Mouse (Mus musculus): ENCODE measurements at regions not wholly inside any gene's neighbourhood (a gene's known extent, or its start where the extent isn't known, plus 50 kb on each side); places are given as distances from the start of the nearest gene placed in this dataset.

GRCm38 (mm10) chr14:58663946-58664345 is 478.7 kb downstream of the 1700129C05Rik start:
- TF ChIP-seq CTCF (IDR thresholded peaks at IDR 0.05; ENCODE audit: extremely low read depth, insufficient read depth, low read length) = no peak
- TF ChIP-seq POLR2A (IDR thresholded peaks at IDR 0.05; ENCODE audit: extremely low read depth, insufficient read depth, low read length) = no peak
- no peaks in the 10 kb centered on the region for H3K4me1 ChIP-seq (ENCODE audit: control insufficient read depth, insufficient read depth, low read length)
- no peak overlapping the region for H3K4me3 ChIP-seq (ENCODE audit: insufficient read depth, low read length)
- H3K27ac ChIP-seq (ENCODE audit: insufficient read depth, low read length) = no peak overlapping the region

GRCm38 (mm10) chr14:58662601-58663000 is 480.1 kb downstream of the 1700129C05Rik start:
- Histone ChIP-seq H3K4me3 (ENCODE audit: insufficient read depth, low read length) (no peak overlapping the region), H3K4me1 (ENCODE audit: control insufficient read depth, insufficient read depth, low read length) (no peaks in the 10 kb centered on the region), H3K27ac (ENCODE audit: insufficient read depth, low read length) (no peak overlapping the region)
- TF ChIP-seq CTCF (IDR thresholded peaks at IDR 0.05; ENCODE audit: extremely low read depth, insufficient read depth, low read length) (no peak), POLR2A (IDR thresholded peaks at IDR 0.05; ENCODE audit: extremely low read depth, insufficient read depth, low read length) (no peak)

DNA sequence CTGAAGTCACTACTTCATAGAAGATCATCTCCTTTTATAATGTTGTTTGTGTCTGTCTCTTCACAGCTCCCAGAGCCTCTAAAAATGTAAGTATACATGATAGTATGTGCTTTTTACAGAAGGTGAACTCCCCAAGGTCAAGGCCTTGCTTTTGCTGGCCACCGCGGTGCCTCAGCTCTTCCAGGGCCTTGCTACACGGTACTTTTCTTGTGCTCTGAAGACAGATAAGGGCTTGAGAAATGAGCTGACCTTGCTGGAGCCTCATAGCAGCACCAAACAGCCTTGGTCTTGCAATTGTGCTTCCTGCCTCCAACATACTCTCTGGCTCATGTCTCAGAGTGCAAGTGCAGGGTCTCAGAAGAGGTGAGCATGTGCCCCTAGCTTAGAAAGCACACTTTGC is 481.3 kb downstream of the 1700129C05Rik start:
- Histone ChIP-seq H3K27ac (ENCODE audit: insufficient read depth, low read length) (no peak overlapping the region), H3K4me1 (ENCODE audit: control insufficient read depth, insufficient read depth, low read length) (no peaks in the 10 kb centered on the region), H3K4me3 (ENCODE audit: insufficient read depth, low read length) (no peak overlapping the region)
- TF ChIP-seq POLR2A (IDR thresholded peaks at IDR 0.05; ENCODE audit: extremely low read depth, insufficient read depth, low read length) (no peak), CTCF (IDR thresholded peaks at IDR 0.05; ENCODE audit: extremely low read depth, insufficient read depth, low read length) (no peak)

DNA sequence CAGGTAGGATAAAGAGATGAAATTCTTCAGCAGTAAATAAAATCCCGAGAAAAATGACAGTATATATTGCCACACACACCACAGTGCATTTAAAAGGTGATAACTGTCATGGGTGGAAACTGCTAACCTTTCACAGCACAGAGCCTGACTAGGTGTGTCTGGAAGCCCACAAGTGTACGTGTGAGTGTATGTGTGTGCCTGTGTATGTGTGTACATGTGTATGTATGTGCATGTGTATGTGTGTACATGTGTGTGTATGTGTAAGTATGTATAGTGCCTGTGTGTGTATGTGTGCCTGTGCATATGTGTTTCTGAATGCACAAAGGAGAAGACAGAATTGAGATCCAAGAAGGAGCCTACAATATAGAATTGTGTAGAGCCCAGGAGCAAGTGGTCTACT is 485.4 kb downstream of the 1700129C05Rik start:
- H3K27ac ChIP-seq (ENCODE audit: insufficient read depth, low read length) = no peak overlapping the region
- TF ChIP-seq CTCF (IDR thresholded peaks at IDR 0.05; ENCODE audit: extremely low read depth, insufficient read depth, low read length) (no peak), POLR2A (IDR thresholded peaks at IDR 0.05; ENCODE audit: extremely low read depth, insufficient read depth, low read length) (no peak)
- H3K4me3 ChIP-seq (ENCODE audit: insufficient read depth, low read length) = no peak overlapping the region
- H3K4me1 ChIP-seq (ENCODE audit: control insufficient read depth, insufficient read depth, low read length) = no peaks in the 10 kb centered on the region

DNA sequence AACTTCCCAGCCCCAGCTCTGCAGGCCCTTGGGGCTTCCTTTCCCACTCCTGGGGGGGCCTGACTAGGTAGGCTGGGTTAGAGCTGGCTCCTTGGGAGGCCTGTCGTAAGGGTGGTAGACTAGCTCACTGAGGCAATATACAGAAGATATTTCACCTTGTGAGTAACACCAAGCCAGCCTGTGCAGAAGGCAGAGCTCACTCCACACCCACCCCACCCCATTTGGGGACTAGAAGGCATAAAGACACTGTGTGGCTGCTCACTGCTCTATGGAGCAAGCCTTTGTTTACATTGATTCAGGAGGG is 485.8 kb downstream of the 1700129C05Rik start:
- Histone ChIP-seq H3K27ac (ENCODE audit: insufficient read depth, low read length) (no peak overlapping the region), H3K4me1 (ENCODE audit: control insufficient read depth, insufficient read depth, low read length) (no peaks in the 10 kb centered on the region), H3K4me3 (ENCODE audit: insufficient read depth, low read length) (no peak overlapping the region)
- no peak for TF ChIP-seq POLR2A (IDR thresholded peaks at IDR 0.05; ENCODE audit: extremely low read depth, insufficient read depth, low read length)
- TF ChIP-seq CTCF (IDR thresholded peaks at IDR 0.05; ENCODE audit: extremely low read depth, insufficient read depth, low read length) = no peak

DNA sequence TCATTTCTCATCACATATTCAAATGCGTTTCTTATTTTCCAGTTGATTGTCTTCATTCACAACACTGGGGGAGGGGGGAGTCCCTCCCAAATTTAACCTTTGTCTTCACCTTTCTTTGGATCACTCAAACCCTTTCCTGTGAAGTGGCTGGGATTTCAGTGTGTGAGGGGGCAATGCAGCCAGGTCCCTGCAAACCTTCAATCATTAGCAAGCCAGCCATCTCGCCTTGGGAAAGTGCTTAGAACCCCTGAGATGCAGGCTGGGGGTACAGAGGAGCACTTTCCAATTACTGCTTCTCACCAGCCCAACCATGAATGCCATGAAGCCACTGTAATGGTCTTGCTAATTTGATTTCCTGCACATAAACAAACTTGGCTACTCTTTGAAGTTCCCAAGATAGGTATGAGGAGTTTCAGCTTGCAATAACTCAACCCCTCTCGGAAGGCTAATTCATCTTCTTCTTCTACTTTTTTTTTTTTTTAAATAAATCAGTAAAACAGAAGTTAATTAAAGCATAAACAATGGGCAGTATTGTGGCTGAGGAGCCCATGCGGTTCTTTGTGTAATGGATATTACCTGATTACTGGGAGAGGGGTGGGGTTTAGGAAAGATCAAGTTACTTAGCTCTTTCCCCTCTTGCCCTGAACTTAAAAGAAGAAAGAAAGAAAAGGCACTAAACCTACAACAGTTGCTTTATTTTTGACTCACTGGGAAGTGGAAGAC is 486.3 kb downstream of the 1700129C05Rik start:
- TF ChIP-seq CTCF (IDR thresholded peaks at IDR 0.05; ENCODE audit: extremely low read depth, insufficient read depth, low read length) (no peak), POLR2A (IDR thresholded peaks at IDR 0.05; ENCODE audit: extremely low read depth, insufficient read depth, low read length) (no peak)
- Histone ChIP-seq H3K4me3 (ENCODE audit: insufficient read depth, low read length) (no peak overlapping the region), H3K27ac (ENCODE audit: insufficient read depth, low read length) (no peak overlapping the region), H3K4me1 (ENCODE audit: control insufficient read depth, insufficient read depth, low read length) (no peaks in the 10 kb centered on the region)

DNA sequence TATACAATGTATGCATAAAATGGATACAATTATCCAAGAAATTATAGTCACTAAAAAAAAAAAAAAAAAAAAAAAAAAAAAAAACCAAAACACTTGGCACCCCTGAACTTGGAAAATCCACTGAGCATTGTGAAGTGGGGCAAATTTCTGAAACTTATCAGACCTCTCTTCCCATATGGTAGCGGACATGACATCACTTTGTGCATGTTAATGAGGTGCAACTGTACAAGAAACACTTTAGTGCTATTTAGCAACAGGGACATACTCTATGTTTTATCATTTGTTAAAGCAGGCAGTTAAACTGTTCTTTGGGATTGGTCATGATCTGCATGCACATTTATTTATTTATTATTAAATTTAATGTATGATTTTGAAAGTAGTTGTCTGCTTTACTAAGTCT is 489.7 kb downstream of the 1700129C05Rik start:
- H3K4me1 ChIP-seq (ENCODE audit: control insufficient read depth, insufficient read depth, low read length) = no peaks in the 10 kb centered on the region
- TF ChIP-seq POLR2A (IDR thresholded peaks at IDR 0.05; ENCODE audit: extremely low read depth, insufficient read depth, low read length) (no peak), CTCF (IDR thresholded peaks at IDR 0.05; ENCODE audit: extremely low read depth, insufficient read depth, low read length) (no peak)
- H3K27ac ChIP-seq (ENCODE audit: insufficient read depth, low read length) = no peak overlapping the region
- H3K4me3 ChIP-seq (ENCODE audit: insufficient read depth, low read length) = no peak overlapping the region

DNA sequence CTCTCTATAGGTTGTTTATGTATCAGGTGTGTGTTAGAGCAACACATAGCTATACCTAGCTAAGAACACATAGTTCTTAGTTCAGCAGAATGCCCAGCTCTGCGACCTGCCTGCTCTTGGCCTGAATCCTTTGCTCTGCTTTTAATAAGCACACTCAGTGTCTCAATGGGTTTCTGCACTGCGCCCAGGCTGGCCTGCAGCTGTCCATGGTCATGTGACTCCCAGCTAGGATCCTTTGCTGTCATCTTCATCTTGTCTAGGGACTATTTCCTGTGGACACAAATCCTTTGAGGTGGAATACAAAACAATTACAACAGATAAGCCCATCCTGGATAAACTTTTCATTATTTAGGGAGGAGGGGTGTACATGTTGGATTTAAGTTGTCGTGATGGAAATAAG is 490.7 kb downstream of the 1700129C05Rik start:
- Histone ChIP-seq H3K4me3 (ENCODE audit: insufficient read depth, low read length) (no peak overlapping the region), H3K27ac (ENCODE audit: insufficient read depth, low read length) (no peak overlapping the region), H3K4me1 (ENCODE audit: control insufficient read depth, insufficient read depth, low read length) (no peaks in the 10 kb centered on the region)
- TF ChIP-seq POLR2A (IDR thresholded peaks at IDR 0.05; ENCODE audit: extremely low read depth, insufficient read depth, low read length) = no peak

GRCm38 (mm10) chr14:58651210-58651609 is 491.5 kb downstream of the 1700129C05Rik start:
- TF ChIP-seq CTCF (IDR thresholded peaks at IDR 0.05; ENCODE audit: extremely low read depth, insufficient read depth, low read length) (no peak), POLR2A (IDR thresholded peaks at IDR 0.05; ENCODE audit: extremely low read depth, insufficient read depth, low read length) (no peak)
- H3K4me1 ChIP-seq (ENCODE audit: control insufficient read depth, insufficient read depth, low read length) = no peaks in the 10 kb centered on the region
- no peak overlapping the region for H3K27ac ChIP-seq (ENCODE audit: insufficient read depth, low read length)
- no peak overlapping the region for H3K4me3 ChIP-seq (ENCODE audit: insufficient read depth, low read length)

DNA sequence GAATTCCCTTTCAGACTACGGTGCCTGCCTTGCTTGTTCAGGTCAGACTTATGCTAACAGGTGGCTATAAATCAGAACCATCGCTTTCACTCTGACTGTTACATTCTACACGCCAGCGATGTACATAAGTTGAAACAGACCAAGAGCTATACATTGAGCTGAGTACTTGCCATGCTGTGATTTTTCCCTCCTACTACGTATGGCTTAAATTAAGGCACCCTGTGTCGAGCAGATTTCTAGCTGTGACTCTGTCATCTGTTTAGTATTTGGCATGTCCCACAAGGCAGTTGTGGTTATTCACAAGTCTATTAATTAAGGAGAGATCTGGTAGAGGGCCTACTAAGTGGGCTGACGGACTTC is 504.4 kb downstream of the 1700129C05Rik start:
- Histone ChIP-seq H3K4me3 (ENCODE audit: insufficient read depth, low read length) (no peak overlapping the region), H3K27ac (ENCODE audit: insufficient read depth, low read length) (no peak overlapping the region), H3K4me1 (ENCODE audit: control insufficient read depth, insufficient read depth, low read length) (no peaks in the 10 kb centered on the region)
- TF ChIP-seq CTCF (IDR thresholded peaks at IDR 0.05; ENCODE audit: extremely low read depth, insufficient read depth, low read length) (no peak), POLR2A (IDR thresholded peaks at IDR 0.05; ENCODE audit: extremely low read depth, insufficient read depth, low read length) (no peak)
